ENCODE assay signal across 23 mouse cellular contexts in genomic region chr2:64495725-64496124, GRCm38 (mm10).
A peak's percentile ranks its signal among the peaks of the same experiment; 100 is the strongest.
DNase-seq lines count a peak whose midpoint lies in the region; ATAC-seq and TF ChIP-seq lines count a peak whose summit lies in the region.
"Had no signal": no experiment of that assay in that cellular context is flagged by ENCODE, and none has a peak within 500 bp of the region (broad histone marks: within the 10 kb centered on the region; RNA-seq: fewer than 3 reads in every experiment).

No protein-coding gene starts in this region.

- no peak overlapping the region for H3K27ac ChIP-seq in intestine, embryonic 15.5 days
- H3K27ac ChIP-seq in intestine, postnatal 0 days (ENCODE audit: low read depth, low read length), result no peak overlapping the region
- H3K27ac ChIP-seq in lung, embryonic 14.5 days (ENCODE audit: low read depth), result no peak overlapping the region
- H3K27ac ChIP-seq in stomach, embryonic 14.5 days (ENCODE audit: low read length), result no peak overlapping the region
- no peak overlapping the region for H3K27ac ChIP-seq in stomach, postnatal 0 days (replicated peaks)
- H3K27ac ChIP-seq: embryonic facial prominence, embryonic 12.5 days; forebrain, embryonic 12.5 days; gastrocnemius, adult 2 months; hindbrain, embryonic 12.5 days; hindbrain, embryonic 15.5 days had no signal

- no peak for TF ChIP-seq POLR2A in lung, adult 2 months (IDR thresholded peaks at IDR 0.05; ENCODE audit: borderline replicate concordance, extremely low read depth, low read depth, low read length)

- ATAC-seq in intestine, embryonic 15.5 days, result peak; percentile 61
- no peak for ATAC-seq in intestine, postnatal 0 days
- peak; percentile 49; the same call in 1 of the 2 replicates for ATAC-seq in lung, embryonic 14.5 days (ENCODE audit: insufficient read depth)
- peak; percentile 46; the same call in 1 of the 2 replicates for ATAC-seq in stomach, embryonic 14.5 days (ENCODE audit: insufficient number of reproducible peaks, insufficient read depth, low FRiP score, low read depth)
- ATAC-seq in stomach, postnatal 0 days (ENCODE audit: low FRiP score, low TSS enrichment), result no peak
- ATAC-seq: CD4-positive, CD25-positive, alpha-beta regulatory T cell, adult 4 months; forebrain, postnatal 0 days had no signal

- TF ChIP-seq EP300 in stomach, postnatal 0 days (optimal IDR thresholded peaks at IDR 0.05), result no peak

- H3K4me2 ChIP-seq in intestine, embryonic 15.5 days (replicated peaks), result no peak overlapping the region
- no peak overlapping the region for H3K4me2 ChIP-seq in intestine, postnatal 0 days (replicated peaks; ENCODE audit: low read depth)
- no peak overlapping the region for H3K4me2 ChIP-seq in lung, embryonic 14.5 days
- no peak overlapping the region for H3K4me2 ChIP-seq in stomach, embryonic 14.5 days (replicated peaks; ENCODE audit: low read depth, low read length)
- H3K4me2 ChIP-seq in stomach, postnatal 0 days (replicated peaks; ENCODE audit: low read depth), result no peak overlapping the region
- H3K4me2 ChIP-seq: embryonic facial prominence, embryonic 12.5 days; forebrain, embryonic 12.5 days; heart, embryonic 11.5 days; hindbrain, embryonic 12.5 days; hindbrain, embryonic 15.5 days had no signal

- DNase-seq in lung, embryonic 14.5 days, result peak; percentile 81
- DNase-seq in lung, adult 2 months, result no peak
- DNase-seq in stomach, postnatal 0 days (ENCODE audit: low spot score), result no peak
- no peak for DNase-seq in spleen, postnatal 14 days (ENCODE audit: low spot score in 2 of 2)
- DNase-seq: adrenal gland, adult 2 months; adrenal gland, postnatal 14 days; cerebellum, adult 18-20 months; cerebellum, adult 9-10 months; cerebellum, postnatal 14 days; gastrocnemius, adult 2 months; gastrocnemius, postnatal 14 days; heart, adult 11 months had no signal

- H3K9ac ChIP-seq in intestine, embryonic 15.5 days, result no peak overlapping the region
- H3K9ac ChIP-seq in intestine, postnatal 0 days (ENCODE audit: low read depth, low read length), result no peak overlapping the region
- no peak overlapping the region for H3K9ac ChIP-seq in lung, embryonic 14.5 days
- H3K9ac ChIP-seq in stomach, embryonic 14.5 days (replicated peaks; ENCODE audit: low read depth, low read length), result no peak overlapping the region
- no peak overlapping the region for H3K9ac ChIP-seq in stomach, postnatal 0 days (ENCODE audit: low read length)
- H3K9ac ChIP-seq: embryonic facial prominence, embryonic 12.5 days; forebrain, embryonic 12.5 days; forebrain, postnatal 0 days; hindbrain, embryonic 12.5 days; hindbrain, embryonic 15.5 days had no signal

- H3K4me3 ChIP-seq in intestine, embryonic 15.5 days (replicated peaks), result no peak overlapping the region
- no peak overlapping the region for H3K4me3 ChIP-seq in intestine, postnatal 0 days (ENCODE audit: low read depth, low read length)
- H3K4me3 ChIP-seq in lung, embryonic 14.5 days (ENCODE audit: low read depth, low read length), result no peak overlapping the region
- no peak overlapping the region for H3K4me3 ChIP-seq in lung, adult 2 months (replicated peaks; ENCODE audit: extremely low read depth, low read depth, low read length)
- no peak overlapping the region for H3K4me3 ChIP-seq in stomach, embryonic 14.5 days (ENCODE audit: low read depth, low read length)
- no peak overlapping the region for H3K4me3 ChIP-seq in stomach, postnatal 0 days (ENCODE audit: low read depth, low read length)
- H3K4me3 ChIP-seq: embryonic facial prominence, embryonic 12.5 days; erythroblast, embryonic 14.5 days; forebrain, embryonic 12.5 days; gastrocnemius, adult 2 months; hindbrain, embryonic 12.5 days; hindbrain, embryonic 15.5 days had no signal

- H3K9me3 ChIP-seq in intestine, embryonic 15.5 days, result no peaks in the 10 kb centered on the region
- H3K9me3 ChIP-seq in intestine, postnatal 0 days (ENCODE audit: control insufficient read depth), result no peaks in the 10 kb centered on the region
- H3K9me3 ChIP-seq in lung, embryonic 14.5 days (ENCODE audit: low read depth, low read length), result no peaks in the 10 kb centered on the region
- no peaks in the 10 kb centered on the region for H3K9me3 ChIP-seq in stomach, embryonic 14.5 days (ENCODE audit: control insufficient read depth, low read depth, low read length)
- H3K9me3 ChIP-seq in stomach, postnatal 0 days (ENCODE audit: control insufficient read depth, low read length), result no peaks in the 10 kb centered on the region
- H3K9me3 ChIP-seq: embryonic facial prominence, embryonic 12.5 days; forebrain, embryonic 12.5 days; hindbrain, embryonic 12.5 days; hindbrain, embryonic 15.5 days had no signal

- H3K4me1 ChIP-seq in intestine, embryonic 15.5 days (replicated peaks), result no peaks in the 10 kb centered on the region
- no peaks in the 10 kb centered on the region for H3K4me1 ChIP-seq in intestine, postnatal 0 days (replicated peaks; ENCODE audit: control insufficient read depth, insufficient read depth, low read length)
- no peaks in the 10 kb centered on the region for H3K4me1 ChIP-seq in lung, embryonic 14.5 days (ENCODE audit: insufficient read depth)
- H3K4me1 ChIP-seq in lung, adult 2 months (ENCODE audit: control insufficient read depth, insufficient read depth, low read length), result no peaks in the 10 kb centered on the region
- no peaks in the 10 kb centered on the region for H3K4me1 ChIP-seq in stomach, embryonic 14.5 days (ENCODE audit: control insufficient read depth, insufficient read depth, low read length)
- no peaks in the 10 kb centered on the region for H3K4me1 ChIP-seq in stomach, postnatal 0 days (replicated peaks; ENCODE audit: control insufficient read depth, insufficient read depth)
- H3K4me1 ChIP-seq: embryonic facial prominence, embryonic 12.5 days; forebrain, embryonic 12.5 days; hindbrain, embryonic 12.5 days; hindbrain, embryonic 15.5 days had no signal

- TF ChIP-seq CTCF in intestine, postnatal 0 days (IDR thresholded peaks at IDR 0.05; ENCODE audit: low read depth), result no peak
- no peak for TF ChIP-seq CTCF in lung, embryonic 14.5 days (IDR thresholded peaks at IDR 0.05; ENCODE audit: low read depth)
- no peak for TF ChIP-seq CTCF in lung, adult 2 months (IDR thresholded peaks at IDR 0.05; ENCODE audit: insufficient read depth, low read length)
- no peak for TF ChIP-seq CTCF in stomach, postnatal 0 days (IDR thresholded peaks at IDR 0.05; ENCODE audit: low read depth)

- no peaks in the 10 kb centered on the region for H3K27me3 ChIP-seq in intestine, embryonic 15.5 days (replicated peaks)
- H3K27me3 ChIP-seq in intestine, postnatal 0 days (replicated peaks; ENCODE audit: control insufficient read depth, insufficient read depth, low read length), result no peaks in the 10 kb centered on the region
- H3K27me3 ChIP-seq in lung, embryonic 14.5 days (ENCODE audit: insufficient read depth, low read length), result no peaks in the 10 kb centered on the region
- H3K27me3 ChIP-seq in stomach, embryonic 14.5 days (ENCODE audit: control insufficient read depth, insufficient read depth, low read length), result no peaks in the 10 kb centered on the region
- H3K27me3 ChIP-seq in stomach, postnatal 0 days (ENCODE audit: control insufficient read depth, insufficient read depth, low read length), result no peaks in the 10 kb centered on the region
- H3K27me3 ChIP-seq: embryonic facial prominence, embryonic 12.5 days; forebrain, embryonic 12.5 days; hindbrain, embryonic 12.5 days; hindbrain, embryonic 15.5 days had no signal

- H3K36me3 ChIP-seq in intestine, embryonic 15.5 days, result no peaks in the 10 kb centered on the region
- H3K36me3 ChIP-seq in intestine, postnatal 0 days (ENCODE audit: control insufficient read depth, insufficient read depth), result no peaks in the 10 kb centered on the region
- no peaks in the 10 kb centered on the region for H3K36me3 ChIP-seq in lung, embryonic 14.5 days (ENCODE audit: insufficient read depth)
- H3K36me3 ChIP-seq in stomach, embryonic 14.5 days (ENCODE audit: control insufficient read depth, insufficient read depth, low read length), result no peaks in the 10 kb centered on the region
- H3K36me3 ChIP-seq in stomach, postnatal 0 days (ENCODE audit: control insufficient read depth, insufficient read depth, low read length), result no peaks in the 10 kb centered on the region
- H3K36me3 ChIP-seq: embryonic facial prominence, embryonic 12.5 days; forebrain, embryonic 12.5 days; hindbrain, embryonic 12.5 days; hindbrain, embryonic 15.5 days had no signal

Comparison
In these comparisons a context has a peak if more than half of its experiments do, and no peak if none do; other contexts are left out.
1. ATAC-seq: peak in intestine, embryonic 15.5 days (single experiment), lung, embryonic 14.5 days (single experiment) and stomach, embryonic 14.5 days (single experiment); none in intestine, postnatal 0 days (single experiment) and stomach, postnatal 0 days (single experiment).